Mouse (Mus musculus) spleen, adult 2 months (tissue): ENCODE results near the gene Dnttip1. TPM values are rescaled to one million over a fixed set of nuclear protein-coding genes. Genes with fewer than 3 reads are reported as not detected.

Experiments used
- DNase-seq, 2 experiments: peaks; one replicate each; pipeline versions ENCODE4 v3.0.0 to v3.0.0-alpha.2; 2012 to 2021; ENCODE audit warnings: low spot score in 2 of 2, low read depth in 1 of 2
- H3K27ac ChIP-seq: fragments of 200-500 bp; 2 replicates; pipeline ENCODE4 v1.5.1; 2012; ENCODE audit warnings: low read length, inconsistent platforms; ENCODE audit not compliant: insufficient read depth
- H3K27me3 ChIP-seq: fragments of 200-500 bp; 2 replicates; pipeline ENCODE4 v1.6.1; 2012; ENCODE audit warnings: mild to moderate bottlenecking, moderate library complexity, low read length, inconsistent platforms; ENCODE audit not compliant: control insufficient read depth, insufficient read depth
- H3K36me3 ChIP-seq: fragments of 200-500 bp; 2 replicates; pipeline ENCODE4 v1.6.1; 2012; ENCODE audit warnings: mild to moderate bottlenecking, low read length, inconsistent platforms; ENCODE audit not compliant: control insufficient read depth, insufficient read depth
- H3K4me1 ChIP-seq: fragments of 200-500 bp; 2 replicates; pipeline ENCODE4 v1.6.1; 2011; ENCODE audit warnings: inconsistent platforms; ENCODE audit not compliant: control insufficient read depth, insufficient read depth, insufficient read length
- H3K4me3 ChIP-seq: fragments of 200-500 bp; 2 replicates; pipeline ENCODE4 v1.5.1; 2011; ENCODE audit warnings: mild to moderate bottlenecking, inconsistent platforms; ENCODE audit not compliant: insufficient read depth, insufficient read length; ENCODE audit errors: extremely low read depth
- CTCF ChIP-seq: fragments of 200-500 bp; IDR thresholded peaks from 2 replicates; pipeline ENCODE4 v1.5.1; 2011; ENCODE audit warnings: mild to moderate bottlenecking, inconsistent platforms; ENCODE audit not compliant: insufficient read depth, insufficient read length, insufficient replicate concordance; ENCODE audit errors: extremely low read depth
- POLR2A ChIP-seq: fragments of 200-500 bp; IDR thresholded peaks from 2 replicates; pipeline ENCODE4 v1.6.1; 2011; ENCODE audit warnings: low read depth, low read length, inconsistent platforms
- WGBS: fragments of 180-500 bp; shearing (Covaris S2); methylation state at CpG from one replicate; pipeline ENCODE4 v1.1.7; 2018; 5-methylcytosine and 5-hydroxymethylcytosine counted together
- polyA plus RNA-seq: library from polyadenylated mRNA; depleted of rRNA; stranded (reverse); fragments of >200 nt; gene quantifications from 2 replicates; pipeline ENCODE4 v1.2.3, GENCODE M21; 2012; rRNA removed

The Dnttip1 gene
- 38.9 and 48.0 TPM in 2 replicates for polyA plus RNA-seq

- DNase-seq: peak; percentile 81 to 91
- Histone ChIP-seq H3K36me3 (peaks cover 8% of the 10 kb centered on the region; the same call in 1 of the 2 replicates), H3K4me1 (peaks cover 7% of the 10 kb centered on the region; the same call in 1 of the 2 replicates), H3K27ac (peak within 1 kb of the TSS; percentile 49; the same call in 1 of the 2 replicates), H3K4me3 (peak within 1 kb of the TSS; percentile 93), H3K27me3 (no peaks in the 10 kb centered on the region)
- under 1% methylated on average over 67 of the region's 70 CpGs for WGBS
- TF ChIP-seq POLR2A (no peak), CTCF (no peak)
These were observed at the start of gene Dnttip1, which contains the start of gene Wfdc3 for GRCm38 (mm10) chr2:164745843-164746479. Gene Dnttip1, plus strand, starts transcription at chr2:164745983. Gene Wfdc3, minus strand, starts transcription at chr2:164745931.

GRCm38 (mm10) chr2:164698201-164698600 is 47.6 kb upstream of the Dnttip1 start, which contains the start of gene Spint4:
Gene Spint4, plus strand, starts transcription at chr2:164698501.
- DNase-seq: no peak
- 82% methylated on average over 4 of the region's 4 CpGs for WGBS
- Histone ChIP-seq H3K27me3 (no peaks in the 10 kb centered on the region), H3K4me1 (no peaks in the 10 kb centered on the region), H3K36me3 (no peaks in the 10 kb centered on the region), H3K27ac (no peak within 1 kb of the TSS), H3K4me3 (no peak within 1 kb of the TSS)
- TF ChIP-seq POLR2A: no peak

- WGBS: 76% methylated on average over 5 of the region's 5 CpGs
These were observed 44.8 kb upstream of the Dnttip1 start for GRCm38 (mm10) chr2:164700959-164701358.

GRCm38 (mm10) chr2:164701761-164702160 is 44.0 kb upstream of the Dnttip1 start:
- Histone ChIP-seq H3K36me3 (no peaks in the 10 kb centered on the region), H3K4me1 (no peaks in the 10 kb centered on the region), H3K27me3 (no peaks in the 10 kb centered on the region), H3K4me3 (no peak overlapping the region), H3K27ac (no peak overlapping the region)
- DNase-seq: no peak
- WGBS: 85% methylated on average over 5 of the region's 5 CpGs
- TF ChIP-seq POLR2A (no peak), CTCF (no peak)

More at GRCm38 (mm10) chr2:164700959-164701358, 44.8 kb upstream of the Dnttip1 start:
- H3K4me1 ChIP-seq: no peaks in the 10 kb centered on the region
- H3K27ac ChIP-seq: no peak overlapping the region
- no peak for TF ChIP-seq POLR2A
- TF ChIP-seq CTCF: no peak
- no peak for DNase-seq
- no peak overlapping the region for H3K4me3 ChIP-seq
- H3K27me3 ChIP-seq: no peaks in the 10 kb centered on the region
- H3K36me3 ChIP-seq: no peaks in the 10 kb centered on the region

- 83% methylated on average over 5 of the region's 5 CpGs for WGBS
- no peak for DNase-seq
- H3K4me1 ChIP-seq: no peaks in the 10 kb centered on the region
- no peak overlapping the region for H3K27ac ChIP-seq
- no peak overlapping the region for H3K4me3 ChIP-seq
- TF ChIP-seq CTCF (no peak), POLR2A (no peak)
- no peaks in the 10 kb centered on the region for H3K27me3 ChIP-seq
- no peaks in the 10 kb centered on the region for H3K36me3 ChIP-seq
These were observed 41.5 kb upstream of the Dnttip1 start for GRCm38 (mm10) chr2:164704235-164704634.

- WGBS: 92% methylated on average over 6 of the region's 6 CpGs
These were observed 40.5 kb upstream of the Dnttip1 start for GRCm38 (mm10) chr2:164705328-164705727.

GRCm38 (mm10) chr2:164705991-164706390 is 39.8 kb upstream of the Dnttip1 start:
- no peak overlapping the region for H3K4me3 ChIP-seq
- H3K4me1 ChIP-seq: no peaks in the 10 kb centered on the region
- H3K36me3 ChIP-seq: no peaks in the 10 kb centered on the region
- WGBS: 87% methylated on average over 14 of the region's 14 CpGs
- DNase-seq: no peak
- H3K27ac ChIP-seq: no peak overlapping the region
- H3K27me3 ChIP-seq: no peaks in the 10 kb centered on the region
- TF ChIP-seq POLR2A: no peak
- no peak for TF ChIP-seq CTCF

More at GRCm38 (mm10) chr2:164705328-164705727, 40.5 kb upstream of the Dnttip1 start:
- Histone ChIP-seq H3K36me3 (no peaks in the 10 kb centered on the region), H3K4me1 (no peaks in the 10 kb centered on the region), H3K27me3 (no peaks in the 10 kb centered on the region), H3K27ac (no peak overlapping the region), H3K4me3 (no peak overlapping the region)
- no peak for DNase-seq
- TF ChIP-seq CTCF: no peak
- TF ChIP-seq POLR2A: no peak
